Mouse (Mus musculus) intestine, postnatal 0 days (tissue): ENCODE data around the gene Ciao2a. TPM values are rescaled to one million over a fixed set of nuclear protein-coding genes. Genes with fewer than 3 reads are reported as not detected.
A peak's percentile ranks its signal among the peaks of the same experiment; 100 is the strongest.

Experiments
- ATAC-seq: fragments of 200-750 bp; cut with Nextera tagmentation; 2 replicates; pipeline ENCODE4 v1.8.0; 2017; ENCODE audit warnings: mild to moderate bottlenecking, moderate TSS enrichment, moderate library complexity
- H3K27ac ChIP-seq: fragments of 300-500 bp; sonication (generic); 2 replicates; pipeline ENCODE4 v1.5.1; 2014; ENCODE audit warnings: mild to moderate bottlenecking, low read depth, low read length, moderate library complexity
- H3K27me3 ChIP-seq: fragments of 300-500 bp; sonication (generic); replicated peaks from 2 replicates; pipeline ENCODE4 v1.6.1; 2014; ENCODE audit warnings: low read length, mixed read lengths; ENCODE audit not compliant: control insufficient read depth, insufficient read depth
- H3K36me3 ChIP-seq: fragments of 300-500 bp; sonication (generic); 2 replicates; pipeline ENCODE4 v1.6.1; 2014; ENCODE audit warnings: mild to moderate bottlenecking, moderate library complexity; ENCODE audit not compliant: control insufficient read depth, insufficient read depth
- H3K4me1 ChIP-seq: fragments of 300-500 bp; sonication (generic); replicated peaks from 2 replicates; pipeline ENCODE4 v1.6.1; 2014; ENCODE audit warnings: antibody characterized with exemption, low read length, mixed read lengths; ENCODE audit not compliant: control insufficient read depth, insufficient read depth
- H3K4me2 ChIP-seq: fragments of 300-500 bp; sonication (generic); replicated peaks from 2 replicates; pipeline ENCODE4 v1.6.1; 2014; ENCODE audit warnings: low read depth, mild to moderate bottlenecking, moderate library complexity
- H3K4me3 ChIP-seq: fragments of 300-500 bp; sonication (generic); 2 replicates; pipeline ENCODE4 v1.5.1; 2014; ENCODE audit warnings: low read depth, low read length
- H3K9ac ChIP-seq: fragments of 300-500 bp; sonication (generic); 2 replicates; pipeline ENCODE4 v1.6.1; 2014; ENCODE audit warnings: mild to moderate bottlenecking, low read depth, low read length
- H3K9me3 ChIP-seq: fragments of 300-500 bp; sonication (generic); 2 replicates; pipeline ENCODE4 v1.6.1; 2016; ENCODE audit warnings: mixed run types; ENCODE audit not compliant: control insufficient read depth
- CTCF ChIP-seq: sonication (generic); IDR thresholded peaks from 2 replicates; pipeline ENCODE4 v1.5.1; 2016; ENCODE audit warnings: low read depth, mild to moderate bottlenecking, control low read depth, antibody characterized with exemption, moderate library complexity
- WGBS: fragments of 180-500 bp; shearing (Covaris S2); extraction: QIAGEN DNeasy Blood & Tissue Kit; methylation state at CpG from one replicate; pipeline ENCODE4 v1.1.7; 2014; 5-methylcytosine and 5-hydroxymethylcytosine counted together
- polyA plus RNA-seq: library from polyadenylated mRNA; unstranded; fragments of >200 nt; fragmentation: Nextera tagmentation; extraction: Ambion mirVana; gene quantifications from 2 replicates; pipeline ENCODE4 v1.2.1, GENCODE M21; 2015

Gene Ciao2a
- polyA plus RNA-seq, 1 experiment from 2014 or later = 201 TPM

DNA sequence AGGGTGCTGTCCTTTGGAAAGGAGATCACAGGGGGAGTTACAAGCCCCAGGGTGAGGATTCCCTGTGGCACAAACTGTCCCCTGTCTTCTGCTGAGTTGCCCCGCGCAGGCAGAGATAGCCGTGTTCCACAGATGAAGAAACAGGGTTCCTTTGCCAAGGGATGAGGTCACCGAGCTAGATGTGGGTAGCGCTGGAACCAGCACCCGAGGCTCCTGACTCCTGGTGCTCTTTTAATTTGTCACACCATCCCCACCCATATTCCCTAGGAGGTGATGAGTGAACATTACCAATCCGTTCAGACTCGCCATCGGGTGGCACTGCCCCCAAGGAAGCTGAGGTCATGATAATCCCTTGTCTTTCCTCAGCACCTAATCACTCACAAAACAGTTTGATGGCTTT is 36.6 kb downstream of the Ciao2a start:
- Histone ChIP-seq H3K4me3 (no peak overlapping the region), H3K9ac (no peak overlapping the region), H3K4me1 (no peaks in the 10 kb centered on the region), H3K27ac (no peak overlapping the region), H3K27me3 (no peaks in the 10 kb centered on the region), H3K36me3 (no peaks in the 10 kb centered on the region), H3K4me2 (no peak overlapping the region), H3K9me3 (no peaks in the 10 kb centered on the region)
- WGBS = 80% methylated on average over 9 of the region's 9 CpGs
- TF ChIP-seq CTCF = peak; percentile 57
- ATAC-seq = no peak

DNA sequence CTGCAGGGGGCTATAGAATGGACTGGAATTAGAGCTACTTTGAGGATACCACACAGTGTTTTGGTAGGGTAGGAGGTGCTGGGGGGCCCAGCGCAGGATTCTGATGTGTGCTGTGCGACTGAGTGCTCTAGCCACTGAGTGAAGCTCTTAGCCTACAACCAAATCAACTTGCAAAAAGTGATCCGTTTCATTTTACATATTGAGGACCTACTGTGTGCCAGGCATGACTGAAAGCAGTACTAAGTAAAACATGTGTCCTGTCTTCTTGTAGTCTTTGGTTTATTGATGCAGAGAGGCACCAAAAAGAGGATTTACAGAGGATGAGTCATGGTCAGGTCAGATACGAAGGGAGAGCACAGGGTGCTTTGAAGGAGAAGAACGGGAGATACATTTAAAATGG is 40.8 kb downstream of the Ciao2a start:
- Histone ChIP-seq H3K9ac (no peak overlapping the region), H3K4me2 (no peak overlapping the region), H3K27me3 (no peaks in the 10 kb centered on the region), H3K9me3 (no peaks in the 10 kb centered on the region), H3K4me1 (no peaks in the 10 kb centered on the region), H3K4me3 (no peak overlapping the region), H3K27ac (no peak overlapping the region), H3K36me3 (no peaks in the 10 kb centered on the region)
- TF ChIP-seq CTCF = no peak
- ATAC-seq = no peak
- WGBS = 76% methylated on average over 5 of the region's 5 CpGs

DNA sequence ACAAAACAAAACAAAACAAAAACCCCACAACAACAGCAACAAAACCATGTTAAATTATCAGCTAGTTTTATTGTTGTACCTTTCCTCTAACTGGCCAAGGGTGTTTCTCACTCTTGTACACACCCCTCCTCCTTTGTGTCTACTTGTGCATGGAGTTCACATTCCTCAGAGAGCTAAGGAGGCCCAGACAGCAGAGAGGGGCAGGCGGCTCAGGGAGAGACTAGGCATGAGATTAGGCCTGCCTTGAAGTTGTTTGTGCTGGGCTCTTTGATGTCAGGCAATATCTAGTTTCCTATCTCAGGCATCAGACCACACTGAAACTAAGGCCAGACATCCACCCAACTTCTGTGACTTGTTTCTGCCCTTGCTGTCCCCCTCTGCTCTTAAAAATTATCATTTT is 41.8 kb downstream of the Ciao2a start:
- WGBS = 13% methylated on average over 1 of the region's 1 CpGs

DNA sequence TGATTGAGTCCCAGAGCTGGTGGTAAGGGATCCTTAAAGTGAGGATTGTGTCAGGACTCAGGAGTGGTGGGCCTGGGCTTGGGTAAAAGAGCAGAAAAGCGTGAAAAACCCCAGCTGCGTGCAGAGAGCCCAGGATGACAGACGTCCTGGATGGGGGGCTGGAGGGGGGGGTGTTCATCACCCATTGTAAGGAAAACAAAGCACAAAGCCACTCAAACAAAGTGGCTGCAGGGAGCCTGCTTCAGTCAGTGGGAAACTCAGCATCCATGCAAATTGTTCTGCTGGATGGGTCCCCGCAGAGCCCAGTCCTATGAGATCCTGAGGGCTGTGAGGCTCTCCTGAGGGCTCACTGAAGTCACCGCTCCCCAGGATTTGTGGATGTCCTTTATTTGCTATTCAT is 44.1 kb downstream of the Ciao2a start:
- 77% methylated on average over 5 of the region's 5 CpGs for WGBS
- H3K9me3 ChIP-seq = no peaks in the 10 kb centered on the region
- no peak overlapping the region for H3K9ac ChIP-seq
- no peaks in the 10 kb centered on the region for H3K4me1 ChIP-seq
- no peak for TF ChIP-seq CTCF
- no peak for ATAC-seq
- H3K36me3 ChIP-seq = no peaks in the 10 kb centered on the region
- no peak overlapping the region for H3K4me3 ChIP-seq
- H3K4me2 ChIP-seq = no peak overlapping the region
- H3K27me3 ChIP-seq = no peaks in the 10 kb centered on the region
- no peak overlapping the region for H3K27ac ChIP-seq

More for the DNA sequence above, 41.8 kb downstream of the Ciao2a start:
- Histone ChIP-seq H3K4me1 (no peaks in the 10 kb centered on the region), H3K36me3 (no peaks in the 10 kb centered on the region), H3K9me3 (no peaks in the 10 kb centered on the region), H3K9ac (no peak overlapping the region), H3K27ac (no peak overlapping the region), H3K27me3 (no peaks in the 10 kb centered on the region), H3K4me3 (no peak overlapping the region), H3K4me2 (no peak overlapping the region)
- TF ChIP-seq CTCF = no peak
- no peak for ATAC-seq

DNA sequence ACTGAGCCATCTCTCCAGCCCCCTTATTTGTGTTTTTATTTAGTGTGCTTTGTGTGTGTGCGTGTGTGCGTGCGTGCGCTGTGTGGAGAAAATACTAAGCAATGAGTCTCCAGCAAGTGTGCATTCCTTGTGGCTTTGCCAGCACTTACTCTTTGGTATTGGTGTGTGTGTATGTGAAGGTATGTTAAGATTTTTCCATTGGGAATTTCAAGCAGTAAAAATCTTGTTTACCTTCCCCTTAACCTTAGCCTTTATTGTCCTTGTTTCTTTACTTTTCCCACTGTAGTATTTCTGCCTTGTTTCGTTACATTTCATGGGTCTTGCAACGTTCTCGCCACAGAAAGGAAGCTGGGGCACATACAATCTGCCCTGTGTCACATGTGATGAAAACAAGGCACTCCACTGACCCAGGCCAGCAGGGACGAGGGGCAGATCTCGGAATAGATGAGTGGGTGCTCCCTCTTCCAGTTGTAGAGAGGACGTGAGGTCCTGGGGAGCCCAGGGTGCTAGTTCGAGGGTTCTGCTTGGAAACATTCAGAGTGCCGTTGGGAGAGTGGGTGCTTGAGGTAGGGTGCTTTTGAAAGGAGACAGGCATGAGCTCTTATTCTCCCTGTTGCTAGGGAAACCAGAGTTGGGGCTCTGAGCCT is 45.0 kb downstream of the Ciao2a start:
- TF ChIP-seq CTCF = no peak
- no peak overlapping the region for H3K4me3 ChIP-seq
- H3K9me3 ChIP-seq = no peaks in the 10 kb centered on the region
- no peaks in the 10 kb centered on the region for H3K4me1 ChIP-seq
- no peaks in the 10 kb centered on the region for H3K27me3 ChIP-seq
- H3K9ac ChIP-seq = no peak overlapping the region
- no peaks in the 10 kb centered on the region for H3K36me3 ChIP-seq
- H3K4me2 ChIP-seq = no peak overlapping the region
- H3K27ac ChIP-seq = no peak overlapping the region
- no peak for ATAC-seq
- 75% methylated on average over 12 of the region's 12 CpGs for WGBS

DNA sequence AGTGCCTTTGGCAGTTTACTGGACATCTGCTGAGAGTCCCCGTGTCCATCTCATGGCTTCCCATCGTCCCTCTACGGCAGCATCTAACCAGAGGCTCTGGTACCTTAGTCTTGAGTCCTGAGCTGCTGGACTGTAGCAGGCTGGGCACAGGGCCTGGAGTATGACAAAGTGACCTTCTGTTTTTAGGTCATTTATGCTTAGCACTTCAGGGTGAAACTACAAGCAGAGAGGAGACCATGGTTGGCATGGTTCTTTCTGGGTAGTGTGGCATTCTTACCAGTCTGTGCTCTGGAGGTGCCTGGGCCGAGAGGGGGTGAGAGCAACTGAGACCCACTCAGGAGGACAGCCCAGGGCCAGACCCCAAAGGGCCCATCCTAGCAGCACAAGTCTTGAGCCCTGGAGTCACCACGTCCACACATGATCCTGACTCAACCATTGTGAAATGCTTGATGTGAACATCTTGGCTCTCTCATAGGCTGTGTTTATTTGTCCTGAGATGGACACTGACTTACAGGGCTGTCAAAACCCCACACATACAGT is 47.0 kb downstream of the Ciao2a start:
- ATAC-seq = no peak
- no peaks in the 10 kb centered on the region for H3K9me3 ChIP-seq
- H3K27me3 ChIP-seq = no peaks in the 10 kb centered on the region
- H3K9ac ChIP-seq = no peak overlapping the region
- no peak for TF ChIP-seq CTCF
- no peak overlapping the region for H3K4me2 ChIP-seq
- WGBS = 97% methylated on average over 5 of the region's 5 CpGs
- H3K4me3 ChIP-seq = no peak overlapping the region
- H3K4me1 ChIP-seq = no peaks in the 10 kb centered on the region
- H3K36me3 ChIP-seq = no peaks in the 10 kb centered on the region
- H3K27ac ChIP-seq = no peak overlapping the region
